23 mouse cellular contexts compared by ENCODE assay signal in the genomic region with DNA sequence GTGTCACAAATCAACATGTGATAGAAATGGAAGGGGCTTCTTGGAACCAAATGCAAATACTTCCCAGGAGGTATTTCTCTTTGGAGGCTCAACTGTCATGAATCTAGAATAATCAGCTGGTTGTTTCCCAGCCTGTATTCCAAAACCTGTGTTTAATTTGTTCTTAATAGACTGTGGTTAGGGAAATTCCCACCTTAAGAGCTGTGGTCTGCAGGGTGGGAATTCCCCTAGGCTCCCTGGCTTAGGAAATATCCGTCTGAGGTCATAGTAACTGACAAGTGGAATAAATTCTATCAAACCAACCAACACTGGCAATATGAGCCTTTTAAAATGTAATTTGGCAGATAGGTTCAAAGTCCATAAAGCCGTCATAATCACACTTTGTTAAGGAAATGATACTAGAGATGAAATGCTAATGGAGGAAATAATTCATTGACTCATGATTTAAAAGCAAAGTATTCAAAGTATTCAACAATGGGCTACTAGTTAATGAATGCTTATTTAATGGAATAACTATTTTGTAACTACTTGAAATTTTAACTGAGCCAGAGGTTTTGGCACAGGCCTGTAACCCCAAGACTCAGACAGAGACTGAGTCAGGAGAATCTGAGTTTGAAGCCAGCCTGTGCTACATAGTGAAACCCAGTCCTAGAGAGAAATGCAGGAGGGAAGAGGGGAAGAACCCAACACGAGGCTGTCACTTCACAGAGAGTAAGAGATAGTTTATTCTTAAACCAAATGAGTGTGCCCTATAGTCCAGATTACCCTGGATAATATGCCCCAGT.
A peak's percentile ranks its signal among the peaks of the same experiment; 100 is the strongest.
DNase-seq lines count a peak whose midpoint lies in the region; TF ChIP-seq lines count a peak whose summit lies in the region.
"Had no signal": no experiment of that assay in that cellular context is flagged by ENCODE, and none has a peak within 500 bp of the region (broad histone marks: within the 10 kb centered on the region; RNA-seq: fewer than 3 reads in every experiment).

No protein-coding gene starts in this region.

- no peak for TF ChIP-seq POLR2A in CH12.LX (IDR thresholded peaks at IDR 0.05; ENCODE audit: low read depth, low read length)

- intact Hi-C loops in heart, postnatal 14 days (cut with DNase I), result no loop called here

- H3K4me2 ChIP-seq in CH12.LX (ENCODE audit: insufficient read depth, low read depth, poor library complexity, severe bottlenecking), result peak overlapping the region; percentile 39
- H3K4me2 ChIP-seq: embryonic facial prominence, embryonic 12.5 days; heart, embryonic 11.5 days; hindbrain, embryonic 13.5 days; liver, embryonic 12.5 days; neural tube, embryonic 13.5 days had no signal

- H3K4me3 ChIP-seq in CH12.LX (replicated peaks in 1 of 3; ENCODE audit: low read depth in 2 of 3, low read length in 2 of 3, poor library complexity in 1 of 3), result no peak overlapping the region
- H3K4me3 ChIP-seq: embryonic facial prominence, embryonic 12.5 days; hindbrain, embryonic 13.5 days; liver, embryonic 12.5 days; midbrain, embryonic 10.5 days; neural tube, embryonic 13.5 days had no signal

- peak; percentile 82 for DNase-seq in heart, adult 11 months
- no peak for DNase-seq in heart, postnatal 14 days
- peak; percentile 67 for DNase-seq in 3134 (ENCODE audit: extremely low read depth, insufficient read length, low spot score)
- peak; percentile 70 for DNase-seq in CH12.LX (ENCODE audit: extremely low read depth)
- peak; percentile 88 for DNase-seq in fibroblast of lung, adult 2 months (ENCODE audit: low read depth)
- DNase-seq in embryo, embryonic 10 days (ENCODE audit: low spot score), result no peak
- no peak for DNase-seq in cerebellum, adult 9-11 months
- DNase-seq in thymus, postnatal 10 days (ENCODE audit: low spot score in 2 of 2), result no peak
- DNase-seq: adrenal gland, adult 2 months; cerebellum, adult 8-10 months; heart, postnatal 10 days; kidney, postnatal 10 days; lung, adult 2 months; lung, postnatal 4 days; right cerebral cortex, adult 18-20 months; thymus, postnatal 25 days had no signal

- H3K27ac ChIP-seq in CH12.LX (ENCODE audit: insufficient read depth, low read depth), result no peak overlapping the region
- H3K27ac ChIP-seq: embryonic facial prominence, embryonic 12.5 days; hindbrain, embryonic 13.5 days; liver, embryonic 12.5 days; midbrain, embryonic 10.5 days; neural tube, embryonic 13.5 days; stomach, postnatal 0 days had no signal

- dilution Hi-C loops in CH12.LX (cut with MboI; ENCODE audit: extremely low pct_ligation_motif_present, extremely low pct_unique_long_range_greater_than_20kb, low sequenced_read_pairs), result no loop called here

- H3K36me3 ChIP-seq in CH12.LX (replicated peaks in 1 of 2; ENCODE audit: control insufficient read depth in 1 of 2, insufficient read depth in 1 of 2, low read length in 1 of 2), result peaks cover 0 to 8% of the 10 kb centered on the region in 2 experiments
- H3K36me3 ChIP-seq: embryonic facial prominence, embryonic 12.5 days; hindbrain, embryonic 13.5 days; liver, embryonic 12.5 days; midbrain, embryonic 10.5 days; neural tube, embryonic 13.5 days had no signal

- H3K4me1 ChIP-seq in CH12.LX (ENCODE audit: control insufficient read depth in 1 of 2, insufficient read depth in 2 of 2), result peaks cover 9 to 58% of the 10 kb centered on the region in 2 experiments; a peak in 3 of 4 replicates
- H3K4me1 ChIP-seq: liver, embryonic 12.5 days had no signal

- H3K79me2 ChIP-seq in CH12.LX (replicated peaks; ENCODE audit: control insufficient read depth, extremely low read depth, insufficient read depth, poor library complexity, severe bottlenecking), result no peaks in the 10 kb centered on the region

- peak; percentile 86 for TF ChIP-seq EP300 in CH12.LX (IDR thresholded peaks at IDR 0.05; ENCODE audit: low read length)

- in situ Hi-C loops in CH12.LX (cut with MboI; ENCODE audit: low pct_ligation_motif_present, low pct_unique_long_range_greater_than_20kb, low sequenced_read_pairs), result no loop called here

- no peaks in the 10 kb centered on the region for H3K9me3 ChIP-seq in CH12.LX (replicated peaks; ENCODE audit: low read length)
- H3K9me3 ChIP-seq: embryonic facial prominence, embryonic 12.5 days; hindbrain, embryonic 13.5 days; liver, embryonic 12.5 days; midbrain, embryonic 10.5 days; neural tube, embryonic 13.5 days had no signal

- no peak; the same call in 1 of the 2 replicates for TF ChIP-seq RAD21 in CH12.LX (IDR thresholded peaks at IDR 0.05; ENCODE audit: low read depth, low read length)

- H3K9ac ChIP-seq in CH12.LX (ENCODE audit: insufficient read depth, low read depth), result no peak overlapping the region
- H3K9ac ChIP-seq: embryonic facial prominence, embryonic 12.5 days; hindbrain, embryonic 13.5 days; liver, embryonic 12.5 days; neural tube, embryonic 13.5 days had no signal

- TF ChIP-seq CTCF in CH12.LX (conservative IDR thresholded peaks at IDR 0.05 in 1 of 2, IDR thresholded peaks at IDR 0.05 in 1 of 2; ENCODE audit: low read depth in 2 of 2, low read length in 2 of 2), result no peak

- no peaks in the 10 kb centered on the region for H3K27me3 ChIP-seq in CH12.LX (replicated peaks)
- H3K27me3 ChIP-seq: embryonic facial prominence, embryonic 12.5 days; hindbrain, embryonic 13.5 days; neural tube, embryonic 13.5 days had no signal

TF ChIP-seq in CH12.LX, 34 proteins besides CTCF, POLR2A, EP300 and RAD21:
- TF ChIP-seq ELF1 (IDR thresholded peaks at IDR 0.05; ENCODE audit: low read depth, low read length) (no peak), MAZ (IDR thresholded peaks at IDR 0.05; ENCODE audit: low read depth, low read length) (no peak), TCF12 (IDR thresholded peaks at IDR 0.05; ENCODE audit: low read depth, low read length) (no peak; the same call in 1 of the 2 replicates), MXI1 (IDR thresholded peaks at IDR 0.05; ENCODE audit: low read depth, low read length) (no peak), USF1 (IDR thresholded peaks at IDR 0.05; ENCODE audit: low read depth, low read length) (no peak), UBTF (IDR thresholded peaks at IDR 0.05; ENCODE audit: low read depth, low read length) (no peak), BHLHE40 (IDR thresholded peaks at IDR 0.05; ENCODE audit: low read depth, low read length) (peak; percentile 47; the same call in 1 of the 2 replicates), JUND (conservative IDR thresholded peaks at IDR 0.05; ENCODE audit: low read depth, low read length) (no peak), NELFE (IDR thresholded peaks at IDR 0.05; ENCODE audit: low read depth, low read length) (no peak), E2F4 (IDR thresholded peaks at IDR 0.05; ENCODE audit: insufficient replicate concordance, low read depth, low read length) (no peak), IRF4 (IDR thresholded peaks at IDR 0.05; ENCODE audit: low read depth, low read length) (peak; percentile 53), ZC3H11A (IDR thresholded peaks at IDR 0.05; ENCODE audit: low read depth, low read length) (no peak), PAX5 (IDR thresholded peaks at IDR 0.05; ENCODE audit: low read length) (no peak), MYC (IDR thresholded peaks at IDR 0.05; ENCODE audit: low read depth, low read length) (no peak), GABPA (IDR thresholded peaks at IDR 0.05; ENCODE audit: insufficient replicate concordance, low read depth, low read length) (no peak), ZNF384 (IDR thresholded peaks at IDR 0.05; ENCODE audit: low read depth, low read length) (no peak), MEF2A (IDR thresholded peaks at IDR 0.05; ENCODE audit: borderline replicate concordance, low read depth, low read length) (0 out of 2 replicates have a peak, but pooled peaks have one; percentile 27), JUN (IDR thresholded peaks at IDR 0.05; ENCODE audit: insufficient read depth, low read depth, low read length) (peak; percentile 46), USF2 (conservative IDR thresholded peaks at IDR 0.05; ENCODE audit: low read depth, low read length) (no peak), HCFC1 (IDR thresholded peaks at IDR 0.05; ENCODE audit: low read depth, low read length) (no peak), KAT2A (IDR thresholded peaks at IDR 0.05; ENCODE audit: insufficient replicate concordance, low read length) (no peak), POLR2AphosphoS2 (IDR thresholded peaks at IDR 0.05; ENCODE audit: low read depth, low read length) (no peak), MAFK (IDR thresholded peaks at IDR 0.05; ENCODE audit: insufficient replicate concordance, low read length) (0 out of 2 replicates have a peak, but pooled peaks have one; percentile 39), SIN3A (IDR thresholded peaks at IDR 0.05; ENCODE audit: low read length) (no peak), RCOR1 (conservative IDR thresholded peaks at IDR 0.05; ENCODE audit: low read depth, low read length) (no peak), ETS1 (conservative IDR thresholded peaks at IDR 0.05; ENCODE audit: low read depth, low read length) (peak; percentile 83), ZKSCAN1 (IDR thresholded peaks at IDR 0.05; ENCODE audit: borderline replicate concordance, low read depth, low read length) (no peak), CHD1 (IDR thresholded peaks at IDR 0.05; ENCODE audit: low read depth, low read length) (no peak), ZMIZ1 (IDR thresholded peaks at IDR 0.05; ENCODE audit: low read depth, low read length) (no peak), TBP (conservative IDR thresholded peaks at IDR 0.05; ENCODE audit: low read depth, low read length) (no peak), CHD2 (IDR thresholded peaks at IDR 0.05; ENCODE audit: low read length) (0 out of 2 replicates have a peak, but pooled peaks have one; percentile 24), SMC3 (IDR thresholded peaks at IDR 0.05; ENCODE audit: low read depth, low read length) (no peak), NRF1 (IDR thresholded peaks at IDR 0.05; ENCODE audit: low read depth, low read length) (no peak), MAX (IDR thresholded peaks at IDR 0.05; ENCODE audit: low read length) (no peak)

Comparison
In these comparisons a context has a peak if more than half of its experiments do, and no peak if none do; other contexts are left out.
1. DNase-seq: peak in heart, adult 11 months (single experiment), 3134 (single experiment), CH12.LX (single experiment) and fibroblast of lung, adult 2 months (single experiment); none in heart, postnatal 14 days (0 of 2), embryo, embryonic 10 days (single experiment), cerebellum, adult 9-11 months (single experiment) and thymus, postnatal 10 days (0 of 2).